Mouse (Mus musculus): ENCODE measurements around the gene Ttc37. TPM values are rescaled to one million over a fixed set of nuclear protein-coding genes. Genes with fewer than 3 reads are reported as not detected.

Ttc37 gene
- 14.1 and 14.2 TPM in 2 replicates for polyA plus RNA-seq (2012; rRNA removed)

DNA sequence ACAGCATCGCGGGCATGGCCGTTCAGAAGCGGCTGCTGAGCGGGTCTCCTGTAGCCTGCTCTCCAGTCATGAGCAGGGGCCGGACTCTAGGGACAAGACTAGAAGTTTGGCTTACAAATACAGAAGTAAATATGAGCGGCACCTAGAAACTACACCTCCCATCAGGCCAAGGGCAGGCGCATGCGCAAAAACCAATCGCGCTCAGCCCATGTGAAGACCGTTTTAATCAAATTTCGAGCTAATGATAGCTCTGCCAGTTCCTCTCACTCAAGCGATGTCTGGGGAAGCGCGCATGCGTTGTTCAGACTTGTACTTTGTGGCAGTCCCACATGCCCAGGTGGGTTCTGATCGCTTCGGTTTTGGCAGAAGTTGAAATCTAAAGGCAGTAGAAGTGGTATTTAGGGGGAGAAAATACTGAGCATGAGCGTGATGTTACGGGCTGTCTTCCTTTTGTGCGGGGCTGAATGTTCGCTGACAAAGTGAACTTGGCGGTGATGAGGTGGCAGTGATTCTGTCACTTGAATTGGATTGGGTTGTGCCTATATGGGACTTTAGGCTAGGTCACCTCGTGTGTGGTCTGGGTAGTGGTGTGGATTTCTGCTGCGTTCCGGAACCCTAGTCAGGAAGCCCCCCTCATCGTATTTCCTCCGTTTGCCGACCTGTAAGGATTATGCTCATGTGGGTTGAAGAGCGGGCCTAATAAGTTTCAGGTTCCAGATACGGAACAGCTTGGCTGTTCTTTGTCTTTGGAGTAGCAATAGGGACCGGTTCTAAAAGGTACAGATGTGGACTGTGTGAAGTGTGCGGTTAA, at the start of gene Ttc37, which contains the start of gene Arsk:
Ttc37 (plus strand) TSS at position 242 of the 811 bp plus-strand sequence.
Arsk (minus strand) TSS at position 168 of the 811 bp plus-strand sequence.

GRCm38 (mm10) chr13:76056896-76057266, 41.7 kb upstream of the Ttc37 start, which contains the start of gene Gpr150:
Gpr150 (minus strand) TSS chr13:76056996.

Other genes starting within 250 kb of the Ttc37 start
- gene Rhobtb3, start 154.8 kb upstream of the Ttc37 start, polyA plus RNA-seq (2012; rRNA removed) = 19.2 and 19.3 TPM in 2 replicates
- gene Spata9, start 131.6 kb upstream of the Ttc37 start, polyA plus RNA-seq (2012; rRNA removed) = 1.3 and 1.7 TPM in 2 replicates
- 12.4 and 12.7 TPM in 2 replicates for gene Rfesd, start 80.0 kb upstream of the Ttc37 start, polyA plus RNA-seq (2012; rRNA removed)
- 2.5 and 2.8 TPM in 2 replicates for gene Gpr150, start 41.7 kb upstream of the Ttc37 start, polyA plus RNA-seq (2012; rRNA removed)
- 3.5 and 3.6 TPM in 2 replicates for gene Arsk, start 74 bp upstream of the Ttc37 start, polyA plus RNA-seq (2012; rRNA removed)
- gene Fam81b, start 206.3 kb downstream of the Ttc37 start, polyA plus RNA-seq (2012; rRNA removed) = 0.05 and 0.15 TPM in 2 replicates